Mouse (Mus musculus): ENCODE results near the gene Rpap3. TPM values are rescaled to one million over a fixed set of nuclear protein-coding genes. Genes with fewer than 3 reads are reported as not detected.

Gene Rpap3
- total and polyA plus RNA-seq, 3 experiments, result 4.4 to 14.2 (median 12.7) TPM

DNA sequence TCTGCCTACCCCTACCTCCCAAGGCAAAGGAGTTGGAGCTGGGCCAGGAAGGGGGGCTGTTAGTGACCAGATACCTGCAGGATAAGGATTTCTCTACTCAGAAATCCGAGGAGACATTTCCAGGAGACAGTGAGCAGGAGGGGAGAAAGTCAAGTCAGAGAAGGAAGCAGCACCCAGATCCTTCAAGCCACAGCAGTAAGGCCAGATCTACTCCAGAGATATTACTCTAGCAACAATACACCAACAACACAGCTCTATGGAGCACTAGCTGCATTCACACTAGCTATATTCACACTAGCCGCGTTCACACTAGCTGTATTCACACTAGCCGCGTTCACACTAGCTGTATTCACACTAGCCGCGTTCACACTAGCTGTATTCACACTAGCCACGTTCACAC is 9.5 kb upstream of the Rpap3 start:
- H3K9ac ChIP-seq (ENCODE audit: low read depth, low read length), result no peak overlapping the region
- no peak for DNase-seq
- peaks cover 11% of the 10 kb centered on the region for H3K4me1 ChIP-seq (ENCODE audit: control insufficient read depth, insufficient read depth, low read length)
- H3K27me3 ChIP-seq (ENCODE audit: control insufficient read depth, insufficient read depth, low read length), result no peaks in the 10 kb centered on the region
- H3K36me3 ChIP-seq (ENCODE audit: control insufficient read depth, insufficient read depth, low read length), result no peaks in the 10 kb centered on the region
- H3K79me2 ChIP-seq (replicated peaks; ENCODE audit: control insufficient read depth, insufficient read depth, low read length), result no peaks in the 10 kb centered on the region
- TF ChIP-seq CTCF (IDR thresholded peaks at IDR 0.05) (no peak), EP300 (IDR thresholded peaks at IDR 0.05; ENCODE audit: insufficient read depth, low read depth, low read length) (no peak), POLR2A (IDR thresholded peaks at IDR 0.05; ENCODE audit: insufficient read depth, low read depth, low read length) (no peak)
- 85% methylated on average over 8 of the region's 8 CpGs for WGBS
- no peak overlapping the region for H3K4me3 ChIP-seq
- no peak overlapping the region for H3K27ac ChIP-seq
- intact Hi-C loops (cut with DNase I), result loop anchor here (5.0 kb wide), 1 partner anchor 237 kb away; no protein-coding TSS in a partner anchor

DNA sequence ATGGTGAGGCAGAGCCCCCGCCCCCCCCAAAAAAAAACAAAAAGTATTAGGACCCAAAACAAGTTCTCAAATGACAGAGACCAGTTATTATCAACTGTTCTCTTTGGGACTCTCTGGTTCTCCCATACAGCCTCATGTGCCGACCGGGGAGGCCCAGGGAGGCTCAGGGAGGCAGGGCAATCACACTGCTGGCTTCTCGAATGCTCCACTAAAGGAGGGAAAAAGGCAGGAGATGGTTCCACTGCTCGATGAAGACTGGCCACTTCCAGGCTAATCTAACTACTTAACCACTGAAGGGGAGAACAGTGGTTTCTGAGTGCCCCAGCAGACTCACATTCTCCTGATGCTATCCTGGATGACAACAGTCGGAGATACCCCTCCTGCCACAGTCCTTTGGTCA is 6.9 kb upstream of the Rpap3 start:
- no peak for DNase-seq
- Histone ChIP-seq H3K27ac (no peak overlapping the region), H3K36me3 (ENCODE audit: control insufficient read depth, insufficient read depth, low read length) (no peaks in the 10 kb centered on the region), H3K9ac (ENCODE audit: low read depth, low read length) (no peak overlapping the region), H3K27me3 (ENCODE audit: control insufficient read depth, insufficient read depth, low read length) (no peaks in the 10 kb centered on the region), H3K4me1 (ENCODE audit: control insufficient read depth, insufficient read depth, low read length) (peaks cover 1% of the 10 kb centered on the region; the same call in 1 of the 2 replicates), H3K4me3 (no peak overlapping the region), H3K79me2 (replicated peaks; ENCODE audit: control insufficient read depth, insufficient read depth, low read length) (no peaks in the 10 kb centered on the region)
- intact Hi-C loops (cut with DNase I), result no loop called here
- 79% methylated on average over 6 of the region's 6 CpGs for WGBS
- TF ChIP-seq EP300 (IDR thresholded peaks at IDR 0.05; ENCODE audit: insufficient read depth, low read depth, low read length) (no peak), POLR2A (IDR thresholded peaks at IDR 0.05; ENCODE audit: insufficient read depth, low read depth, low read length) (no peak), CTCF (IDR thresholded peaks at IDR 0.05) (no peak)

DNA sequence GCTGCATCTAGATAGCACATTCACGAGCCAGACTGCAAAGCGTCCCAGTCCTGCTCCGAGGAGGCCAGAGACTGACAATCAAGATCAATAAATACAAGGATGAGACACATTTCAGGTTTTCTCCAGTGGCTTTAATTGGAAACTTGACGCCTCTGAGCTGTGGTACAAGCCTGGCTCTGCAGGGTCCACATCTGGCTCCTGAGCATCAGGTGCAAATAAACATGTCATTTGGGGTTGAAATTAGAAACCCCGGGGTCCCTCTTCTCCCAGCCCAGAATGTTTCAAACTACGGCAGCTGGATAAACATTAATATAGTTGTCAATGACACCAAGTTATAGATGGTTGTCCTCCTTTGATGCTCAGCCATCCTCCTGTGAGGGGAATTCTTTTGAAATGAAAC is 5.3 kb upstream of the Rpap3 start:
- intact Hi-C loops (cut with DNase I), result no loop called here
- WGBS, result 89% methylated on average over 6 of the region's 6 CpGs
- no peak overlapping the region for H3K4me3 ChIP-seq
- DNase-seq, result no peak
- H3K9ac ChIP-seq (ENCODE audit: low read depth, low read length), result no peak overlapping the region
- TF ChIP-seq EP300 (IDR thresholded peaks at IDR 0.05; ENCODE audit: insufficient read depth, low read depth, low read length) (no peak), POLR2A (IDR thresholded peaks at IDR 0.05; ENCODE audit: insufficient read depth, low read depth, low read length) (no peak), CTCF (IDR thresholded peaks at IDR 0.05) (no peak)
- no peaks in the 10 kb centered on the region for H3K27me3 ChIP-seq (ENCODE audit: control insufficient read depth, insufficient read depth, low read length)
- no peaks in the 10 kb centered on the region for H3K4me1 ChIP-seq (ENCODE audit: control insufficient read depth, insufficient read depth, low read length)
- H3K79me2 ChIP-seq (replicated peaks; ENCODE audit: control insufficient read depth, insufficient read depth, low read length), result no peaks in the 10 kb centered on the region
- H3K27ac ChIP-seq, result no peak overlapping the region
- H3K36me3 ChIP-seq (ENCODE audit: control insufficient read depth, insufficient read depth, low read length), result no peaks in the 10 kb centered on the region

DNA sequence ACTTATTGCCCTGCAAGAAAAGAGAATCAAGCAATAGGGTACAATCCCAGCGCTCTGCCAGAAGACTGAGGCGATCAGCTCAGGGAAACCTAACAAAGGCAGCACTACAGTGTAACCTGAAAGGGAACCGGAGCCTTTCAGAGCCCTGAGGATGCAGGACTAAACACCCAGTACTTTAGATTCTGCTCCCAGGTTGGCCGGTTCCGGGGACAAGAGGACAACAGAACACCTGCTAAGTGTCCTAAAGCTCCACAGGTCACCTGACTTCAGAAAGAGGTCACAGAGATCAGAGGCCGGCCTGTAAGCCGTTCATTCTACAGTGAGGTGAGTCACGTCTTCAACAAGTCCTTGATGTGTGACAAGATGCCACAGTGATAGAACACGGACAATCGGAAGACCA is 9.0 kb downstream of the Rpap3 start:
- intact Hi-C loops (cut with DNase I), result no loop called here
- no peaks in the 10 kb centered on the region for H3K79me2 ChIP-seq (replicated peaks; ENCODE audit: control insufficient read depth, insufficient read depth, low read length)
- no peaks in the 10 kb centered on the region for H3K36me3 ChIP-seq (ENCODE audit: control insufficient read depth, insufficient read depth, low read length)
- no peaks in the 10 kb centered on the region for H3K27me3 ChIP-seq (ENCODE audit: control insufficient read depth, insufficient read depth, low read length)
- H3K4me3 ChIP-seq, result no peak overlapping the region
- DNase-seq, result no peak
- no peak overlapping the region for H3K9ac ChIP-seq (ENCODE audit: low read depth, low read length)
- no peak overlapping the region for H3K27ac ChIP-seq
- H3K4me1 ChIP-seq (ENCODE audit: control insufficient read depth, insufficient read depth, low read length), result no peaks in the 10 kb centered on the region
- WGBS, result 91% methylated on average over 10 of the region's 10 CpGs
- TF ChIP-seq CTCF (IDR thresholded peaks at IDR 0.05) (no peak), EP300 (IDR thresholded peaks at IDR 0.05; ENCODE audit: insufficient read depth, low read depth, low read length) (no peak), POLR2A (IDR thresholded peaks at IDR 0.05; ENCODE audit: insufficient read depth, low read depth, low read length) (no peak)

DNA sequence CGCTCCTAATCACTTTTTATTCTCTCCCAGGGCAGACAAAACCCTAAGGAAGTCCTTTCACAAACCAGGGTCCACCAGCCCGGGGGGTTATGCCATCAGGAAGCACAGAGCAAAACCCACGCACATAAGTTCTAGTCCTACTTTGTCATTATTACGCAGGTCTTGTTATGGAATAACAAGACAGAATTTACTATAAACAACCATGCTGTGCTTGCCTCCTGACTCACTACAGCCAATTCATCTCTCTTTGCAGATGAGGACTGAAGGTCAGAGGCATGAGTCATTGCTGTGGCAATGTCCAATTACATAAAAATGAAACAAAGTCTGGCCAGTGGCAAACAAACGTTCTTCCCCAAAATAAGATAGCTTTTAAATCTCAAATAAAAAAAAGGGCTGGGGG is 12.2 kb downstream of the Rpap3 start:
- no peak for DNase-seq
- WGBS, result 86% methylated on average over 5 of the region's 5 CpGs
- Histone ChIP-seq H3K36me3 (ENCODE audit: control insufficient read depth, insufficient read depth, low read length) (no peaks in the 10 kb centered on the region), H3K27me3 (ENCODE audit: control insufficient read depth, insufficient read depth, low read length) (no peaks in the 10 kb centered on the region), H3K79me2 (replicated peaks; ENCODE audit: control insufficient read depth, insufficient read depth, low read length) (no peaks in the 10 kb centered on the region), H3K9ac (ENCODE audit: low read depth, low read length) (no peak overlapping the region), H3K27ac (no peak overlapping the region), H3K4me1 (ENCODE audit: control insufficient read depth, insufficient read depth, low read length) (no peaks in the 10 kb centered on the region), H3K4me3 (no peak overlapping the region)
- no peak for TF ChIP-seq EP300 (IDR thresholded peaks at IDR 0.05; ENCODE audit: insufficient read depth, low read depth, low read length)
- intact Hi-C loops (cut with DNase I), result no loop called here

DNA sequence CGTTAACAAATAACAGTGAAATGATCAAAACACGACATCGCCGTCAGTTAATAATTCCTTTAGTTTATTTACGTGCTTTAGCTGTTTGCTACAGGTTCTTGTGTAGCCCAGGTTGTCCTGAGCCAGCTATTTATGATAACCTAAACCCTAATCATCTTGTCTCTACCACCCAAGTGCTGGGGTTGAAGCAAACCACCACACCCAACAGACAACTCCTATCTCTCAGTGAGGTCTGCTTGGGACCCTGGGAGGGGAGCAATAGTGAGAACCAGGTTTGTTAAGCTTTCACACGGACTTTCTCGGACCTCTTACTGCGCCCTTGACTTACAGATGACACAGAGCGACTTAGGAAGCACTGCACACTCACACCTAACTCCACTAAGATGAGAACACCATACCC is 21.5 kb downstream of the Rpap3 start:
- no peaks in the 10 kb centered on the region for H3K4me1 ChIP-seq (ENCODE audit: control insufficient read depth, insufficient read depth, low read length)
- no peak overlapping the region for H3K4me3 ChIP-seq
- H3K27ac ChIP-seq, result no peak overlapping the region
- DNase-seq, result no peak
- TF ChIP-seq POLR2A (IDR thresholded peaks at IDR 0.05; ENCODE audit: insufficient read depth, low read depth, low read length) (no peak), CTCF (IDR thresholded peaks at IDR 0.05) (no peak)
- intact Hi-C loops (cut with DNase I), result no loop called here
- no peaks in the 10 kb centered on the region for H3K36me3 ChIP-seq (ENCODE audit: control insufficient read depth, insufficient read depth, low read length)
- no peaks in the 10 kb centered on the region for H3K27me3 ChIP-seq (ENCODE audit: control insufficient read depth, insufficient read depth, low read length)
- no peaks in the 10 kb centered on the region for H3K79me2 ChIP-seq (replicated peaks; ENCODE audit: control insufficient read depth, insufficient read depth, low read length)
- 94% methylated on average over 9 of the region's 9 CpGs for WGBS
- no peak overlapping the region for H3K9ac ChIP-seq (ENCODE audit: low read depth, low read length)

Measured in heart, adult 2 months (tissue).